Mouse (Mus musculus): ENCODE measurements around the gene Ndc80. TPM values are rescaled to one million over a fixed set of nuclear protein-coding genes. Genes with fewer than 3 reads are reported as not detected.
"Not testable (repeated sequence)": the region's sequence is repeated elsewhere in the genome, so short reads cannot be mapped to it uniquely, and the experiment has no call there.

Gene Ndc80
- polyA plus RNA-seq, 1 experiment from 2014 or later = 10.3 TPM

DNA sequence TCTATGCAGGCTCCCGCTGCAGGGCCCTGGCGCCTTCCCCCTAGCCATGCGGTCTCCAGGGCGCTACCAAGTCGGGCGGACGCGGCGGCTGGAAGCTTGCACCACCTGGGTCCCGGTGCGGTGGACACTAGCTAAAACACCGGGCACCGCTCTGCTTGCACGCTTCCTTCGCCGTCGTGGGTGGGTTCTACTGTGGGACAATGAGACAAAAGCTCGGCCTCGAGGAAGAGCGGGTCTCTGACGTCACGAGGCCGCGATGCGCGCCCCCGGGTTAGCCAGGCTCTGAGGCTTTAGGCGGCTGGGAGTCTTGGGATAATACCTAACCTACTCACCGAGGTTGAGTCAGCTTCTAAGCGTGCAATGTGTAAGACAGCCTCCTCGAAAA is 51.0 kb downstream of the Ndc80 start:
- ATAC-seq (ENCODE audit: low FRiP score) = peak; percentile 86
- Histone ChIP-seq H3K4me1 (replicated peaks) (peaks cover 25% of the 10 kb centered on the region), H3K4me3 (peak overlapping the region; percentile 87), H3K9ac (peak overlapping the region; percentile 91), H3K27me3 (no peaks in the 10 kb centered on the region), H3K9me3 (no peaks in the 10 kb centered on the region), H3K36me3 (peaks cover 4% of the 10 kb centered on the region; the same call in 1 of the 2 replicates), H3K27ac (peak overlapping the region; percentile 99), H3K4me2 (peak overlapping the region; percentile 94)
- WGBS = under 1% methylated on average over 31 of the region's 31 CpGs

DNA sequence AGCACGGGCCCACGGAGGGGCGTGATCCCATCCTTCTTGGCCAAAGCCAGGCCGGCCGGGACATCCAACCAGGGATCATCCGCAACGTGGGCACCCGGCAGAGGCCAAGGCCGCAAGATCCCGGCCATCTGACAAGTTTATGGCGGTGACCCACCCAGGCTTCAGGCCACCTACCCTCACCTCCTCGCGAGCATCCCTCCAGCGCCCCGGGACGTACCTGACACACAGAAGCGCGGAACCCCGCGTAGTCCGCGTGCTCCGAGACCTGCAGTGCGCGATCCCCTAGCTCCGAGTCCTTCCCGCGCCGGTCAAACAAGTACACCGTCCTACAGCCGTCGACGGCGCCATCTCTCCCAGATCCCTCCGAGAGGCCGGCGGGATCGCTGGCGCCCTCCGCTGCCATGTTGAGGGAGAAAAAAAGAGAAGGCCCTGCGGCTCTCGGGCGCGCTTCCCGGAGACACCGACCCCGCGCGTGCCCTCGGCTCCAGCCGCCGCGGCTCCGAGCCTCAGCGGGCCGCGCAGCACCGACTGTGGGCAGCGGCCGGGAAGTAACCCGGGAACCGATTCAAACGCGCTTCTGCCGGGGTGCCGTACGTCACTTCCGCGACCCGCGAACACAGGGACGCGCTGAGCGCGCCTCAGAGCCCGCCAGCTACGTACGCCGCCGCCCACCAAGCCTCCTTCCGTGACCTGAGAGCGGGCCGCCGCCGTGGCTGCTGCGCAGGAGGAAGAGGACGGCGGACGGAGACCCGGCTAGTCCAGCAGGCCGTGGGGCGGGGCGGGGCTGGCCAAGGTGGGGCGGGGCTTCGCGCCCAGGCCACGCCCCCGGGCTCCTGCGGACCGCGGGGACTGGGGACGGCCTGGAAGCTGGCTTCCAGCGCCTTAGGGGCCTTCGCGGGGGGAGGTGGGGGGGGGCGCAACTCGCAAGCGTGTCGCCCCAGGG is 51.6 kb downstream of the Ndc80 start, which contains the start of gene Smchd1:
Gene Smchd1 (minus strand): TSS at position 582 of the 943 bp plus-strand sequence.
- under 1% methylated on average over 87 of the region's 109 CpGs for WGBS
- peaks cover 25% of the 10 kb centered on the region for H3K4me1 ChIP-seq (replicated peaks)
- H3K9ac ChIP-seq = peak within 1 kb of the TSS; percentile 91
- H3K27me3 ChIP-seq = no peaks in the 10 kb centered on the region
- H3K4me2 ChIP-seq = peak within 1 kb of the TSS; percentile 94
- H3K36me3 ChIP-seq = peaks cover 4% of the 10 kb centered on the region; the same call in 1 of the 2 replicates
- ATAC-seq (ENCODE audit: low FRiP score) = peak; percentile 95
- H3K4me3 ChIP-seq = peak within 1 kb of the TSS; percentile 87
- peak within 1 kb of the TSS; percentile 99 for H3K27ac ChIP-seq
- H3K9me3 ChIP-seq = no peaks in the 10 kb centered on the region

DNA sequence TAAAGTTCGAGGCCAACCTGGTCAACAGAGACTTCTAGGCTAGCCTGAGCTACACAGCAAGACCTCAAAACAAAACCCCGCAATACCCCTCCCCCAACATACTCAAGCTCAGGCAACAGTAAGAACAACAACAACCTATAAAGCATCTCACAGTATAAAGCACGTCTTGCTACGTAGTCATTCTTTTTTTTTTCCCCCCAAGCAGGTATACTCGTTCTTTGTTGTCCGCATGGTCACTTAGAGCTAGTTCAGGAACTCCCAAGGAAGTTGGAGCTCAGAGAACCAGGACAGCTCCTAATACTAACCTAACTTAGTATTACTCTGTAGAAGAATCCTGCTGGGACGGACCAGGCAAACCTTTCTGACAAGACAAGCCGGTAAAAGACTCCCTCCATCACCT is 52.5 kb downstream of the Ndc80 start:
- no peak for ATAC-seq (ENCODE audit: low FRiP score)
- no peaks in the 10 kb centered on the region for H3K27me3 ChIP-seq
- H3K4me2 ChIP-seq = peak overlapping the region; percentile 94
- 0 out of 2 replicates have a peak overlapping the region, but pooled peaks have one; percentile 99 for H3K27ac ChIP-seq
- peak overlapping the region; percentile 91 for H3K9ac ChIP-seq
- 18% methylated on average over 8 of the region's 8 CpGs for WGBS
- peaks cover 25% of the 10 kb centered on the region for H3K4me1 ChIP-seq (replicated peaks)
- H3K36me3 ChIP-seq = peaks cover 4% of the 10 kb centered on the region; the same call in 1 of the 2 replicates
- H3K9me3 ChIP-seq = no peaks in the 10 kb centered on the region
- peak overlapping the region; percentile 87 for H3K4me3 ChIP-seq

DNA sequence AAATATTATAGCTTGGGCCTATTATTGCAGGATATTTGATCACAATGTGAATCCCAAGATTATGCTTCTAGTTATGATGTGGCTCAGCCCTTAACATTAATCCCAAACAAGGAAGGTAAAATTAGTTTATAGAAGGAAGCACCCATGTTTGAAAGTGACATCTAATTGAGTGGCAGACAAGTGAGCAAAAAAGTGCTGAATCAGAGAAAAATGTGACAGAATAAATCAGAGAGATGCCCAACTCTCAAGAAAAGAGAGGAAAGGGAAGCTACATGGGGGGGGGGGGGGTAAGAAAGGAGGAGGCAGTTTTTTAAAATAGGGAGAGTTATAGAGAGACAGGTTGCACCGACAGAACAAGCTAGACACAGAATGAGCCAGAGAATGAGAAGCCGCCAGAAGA is 55.4 kb downstream of the Ndc80 start:
- WGBS = 77% methylated on average over 2 of the region's 2 CpGs
- no peaks in the 10 kb centered on the region for H3K27me3 ChIP-seq
- no peaks in the 10 kb centered on the region for H3K9me3 ChIP-seq
- ATAC-seq (ENCODE audit: low FRiP score) = no peak
- H3K4me1 ChIP-seq (replicated peaks) = peaks cover 21% of the 10 kb centered on the region
- no peak overlapping the region for H3K4me3 ChIP-seq
- no peak overlapping the region for H3K4me2 ChIP-seq
- H3K9ac ChIP-seq = no peak overlapping the region
- no peak overlapping the region for H3K27ac ChIP-seq
- H3K36me3 ChIP-seq = no peaks in the 10 kb centered on the region

DNA sequence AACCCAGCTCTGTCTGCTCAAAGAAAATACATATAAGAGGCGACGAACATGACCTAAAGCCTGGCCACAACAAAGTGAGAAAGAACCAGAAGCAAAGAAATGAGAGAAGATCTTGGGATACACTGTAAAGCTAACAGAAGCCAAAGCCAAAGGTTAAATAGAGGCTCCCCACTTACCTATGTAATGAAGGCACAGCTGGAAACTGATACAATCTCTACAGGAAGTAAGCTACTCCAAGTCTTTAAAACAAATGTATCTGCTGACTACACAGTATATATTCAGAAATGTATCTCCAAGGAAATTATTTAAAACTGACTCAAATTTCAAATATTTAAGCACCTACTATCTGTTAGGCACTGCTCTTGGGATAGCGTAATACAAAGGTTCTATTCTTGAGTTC is 66.3 kb downstream of the Ndc80 start:
- ATAC-seq (ENCODE audit: low FRiP score) = no peak
- WGBS = 98% methylated on average over 3 of the region's 3 CpGs

DNA sequence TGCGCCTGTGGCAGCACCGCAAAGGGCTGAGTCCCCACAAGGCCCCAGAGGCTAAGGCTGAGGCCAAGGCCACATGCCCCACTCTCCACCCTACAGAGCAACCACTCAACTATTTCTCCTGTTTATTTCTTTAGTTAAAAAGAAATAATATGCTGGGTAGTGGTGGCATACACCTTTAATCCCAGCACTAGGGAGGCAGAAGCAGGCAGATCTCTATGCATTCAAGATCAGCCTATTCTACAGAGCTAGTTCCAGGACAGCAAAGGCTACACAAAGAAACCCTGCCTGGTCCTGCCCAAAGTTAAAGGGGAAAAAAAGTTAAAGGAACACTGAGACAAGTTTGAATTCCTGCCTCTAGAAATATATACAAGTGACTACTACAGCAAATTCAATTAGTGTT is 66.8 kb downstream of the Ndc80 start, which contains the start of gene Gm4707:
Gene Gm4707 (minus strand): TSS at position 101 of the 400 bp plus-strand sequence.
- H3K9me3 ChIP-seq = no peaks in the 10 kb centered on the region
- no peak for ATAC-seq (ENCODE audit: low FRiP score)
- H3K36me3 ChIP-seq = peaks cover 55% of the 10 kb centered on the region
- no peaks in the 10 kb centered on the region for H3K4me1 ChIP-seq (replicated peaks)
- H3K4me2 ChIP-seq = no peak within 1 kb of the TSS
- no peak within 1 kb of the TSS for H3K4me3 ChIP-seq
- no peak within 1 kb of the TSS for H3K27ac ChIP-seq
- WGBS = 93% methylated on average over 2 of the region's 2 CpGs
- no peaks in the 10 kb centered on the region for H3K27me3 ChIP-seq
- no peak within 1 kb of the TSS for H3K9ac ChIP-seq

More for the DNA sequence above, 66.3 kb downstream of the Ndc80 start:
- Histone ChIP-seq H3K27me3 (no peaks in the 10 kb centered on the region), H3K4me3 (no peak overlapping the region), H3K36me3 (peaks cover 52% of the 10 kb centered on the region), H3K9me3 (no peaks in the 10 kb centered on the region), H3K9ac (no peak overlapping the region), H3K4me2 (no peak overlapping the region), H3K4me1 (replicated peaks) (no peaks in the 10 kb centered on the region), H3K27ac (no peak overlapping the region)

DNA sequence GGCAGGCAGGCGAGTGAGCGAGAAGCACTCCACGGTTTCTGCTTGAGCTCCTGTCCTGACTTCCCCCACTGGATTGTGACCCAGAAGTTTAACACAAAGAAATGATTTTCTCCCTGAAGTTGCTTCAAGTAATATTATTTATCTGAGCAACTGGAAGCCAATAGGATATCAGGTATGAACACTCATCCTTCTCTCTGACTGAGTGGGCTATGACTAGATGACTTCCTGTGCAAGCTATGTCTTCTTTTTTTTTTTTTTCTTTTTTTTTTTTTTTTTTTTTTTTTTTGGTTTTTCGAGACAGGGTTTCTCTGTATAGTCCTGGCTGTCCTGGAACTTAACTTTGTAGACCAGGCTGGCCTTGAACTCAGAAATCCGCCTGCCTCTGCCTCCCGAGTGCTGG is 69.3 kb downstream of the Ndc80 start:
- H3K36me3 ChIP-seq = peaks cover 39% of the 10 kb centered on the region
- 95% methylated on average over 6 of the region's 6 CpGs for WGBS
- not testable (repeated sequence) for H3K27me3 ChIP-seq; H3K27ac ChIP-seq; H3K4me1 ChIP-seq (replicated peaks); H3K4me2 ChIP-seq; H3K4me3 ChIP-seq; H3K9me3 ChIP-seq; H3K9ac ChIP-seq; ATAC-seq (ENCODE audit: low FRiP score)

Other genes with a start within 250 kb of the Ndc80 start
- gene Emilin2, start 214.9 kb downstream of the Ndc80 start, polyA plus RNA-seq (2015; fragmentation: Nextera tagmentation; extraction: Ambion mirVana) = 2.2 and 2.9 TPM in 2 replicates
- 2.8 and 3.4 TPM in 2 replicates for gene Gm4707, start 66.9 kb downstream of the Ndc80 start, polyA plus RNA-seq (2015; fragmentation: Nextera tagmentation; extraction: Ambion mirVana)
- gene Smchd1, start 51.5 kb downstream of the Ndc80 start, polyA plus RNA-seq (2015; fragmentation: Nextera tagmentation; extraction: Ambion mirVana) = 47.9 and 51.4 TPM in 2 replicates
- 0.65 and 1.1 TPM in 2 replicates for gene Spdya, start 25.2 kb upstream of the Ndc80 start, polyA plus RNA-seq (2015; fragmentation: Nextera tagmentation; extraction: Ambion mirVana)
- gene Wdr43, start 89.0 kb upstream of the Ndc80 start, polyA plus RNA-seq (2015; fragmentation: Nextera tagmentation; extraction: Ambion mirVana) = 47.4 and 52.8 TPM in 2 replicates
- 0.35 and 0.53 TPM in 2 replicates for gene Togaram2, start 146.4 kb upstream of the Ndc80 start, polyA plus RNA-seq (2015; fragmentation: Nextera tagmentation; extraction: Ambion mirVana)
- not detected in 2 replicates for gene Pcare, start 226.0 kb upstream of the Ndc80 start, polyA plus RNA-seq (2015; fragmentation: Nextera tagmentation; extraction: Ambion mirVana)
- gene Clip4, start 241.6 kb upstream of the Ndc80 start, polyA plus RNA-seq (2015; fragmentation: Nextera tagmentation; extraction: Ambion mirVana) = 11.1 and 13.2 TPM in 2 replicates